Mouse (Mus musculus) erythroblast, embryonic 14.5 days (primary cell): Measurements from ENCODE around the gene Olfr250.

ENCODE experiments used
- GATA1 ChIP-seq: IDR thresholded peaks from 2 replicates; pipeline ENCODE4 v1.6.1; 2012; ENCODE audit warnings: low read length, inconsistent platforms, mixed read lengths
- TAL1 ChIP-seq: IDR thresholded peaks from 3 replicates; pipeline ENCODE4 v1.6.1; 2012; ENCODE audit warnings: low read length, inconsistent platforms, mixed read lengths

DNA sequence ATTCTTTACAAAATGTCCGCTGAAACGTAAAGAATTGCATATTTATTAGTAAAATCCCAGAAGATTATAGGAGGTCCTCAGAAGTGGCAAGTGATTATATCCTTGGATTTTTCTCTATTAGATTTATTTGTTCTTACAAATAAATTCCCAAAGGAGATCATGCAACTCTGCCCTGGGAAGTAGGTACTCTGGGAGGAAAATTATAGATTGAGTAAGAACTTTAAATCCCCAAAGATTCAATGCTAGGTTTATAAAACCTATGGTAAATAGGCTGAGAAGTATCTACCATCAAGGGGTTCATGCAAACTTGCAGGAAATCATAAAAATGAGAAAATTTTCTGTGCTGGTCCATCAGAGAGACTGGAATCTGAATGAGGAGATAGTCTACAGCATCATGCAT, at the start of gene Olfr250:
- TF ChIP-seq TAL1: no peak
- TF ChIP-seq GATA1: no peak
